11 mouse cellular contexts compared by ENCODE assay signal in the genomic region with DNA sequence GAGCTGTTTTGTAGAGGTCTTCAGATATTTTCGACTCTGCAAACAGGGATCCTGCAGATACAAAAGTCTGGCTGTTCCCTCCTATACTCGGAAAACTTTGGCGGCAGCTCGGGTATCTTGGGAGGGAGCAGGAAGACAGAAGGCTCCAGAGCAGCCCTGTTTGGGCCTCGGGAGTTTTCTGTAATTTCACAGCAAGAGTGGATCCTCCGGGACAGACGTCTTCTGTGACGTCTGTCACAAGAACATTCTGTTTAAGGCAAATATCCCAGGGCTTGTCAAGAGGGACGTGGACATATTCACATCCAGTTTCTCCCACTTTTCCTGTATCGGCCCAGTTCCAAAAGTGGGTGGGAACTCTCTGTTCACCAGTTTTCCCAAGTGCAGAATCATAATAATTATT.
A peak's percentile ranks its signal among the peaks of the same experiment; 100 is the strongest.
DNase-seq lines count a peak whose midpoint lies in the region; ATAC-seq and TF ChIP-seq lines count a peak whose summit lies in the region.
"Had no signal": no experiment of that assay in that cellular context is flagged by ENCODE, and none has a peak within 500 bp of the region (broad histone marks: within the 10 kb centered on the region; RNA-seq: fewer than 3 reads in every experiment).

No protein-coding gene starts in this region.

- no peaks in the 10 kb centered on the region for H3K27me3 ChIP-seq in kidney, embryonic 16.5 days (ENCODE audit: insufficient read depth, low read length)
- no peaks in the 10 kb centered on the region for H3K27me3 ChIP-seq in embryonic facial prominence, embryonic 15.5 days
- H3K27me3 ChIP-seq in limb, embryonic 10.5 days (ENCODE audit: low read depth, poor library complexity, severe bottlenecking): no peaks in the 10 kb centered on the region

- no peak for ATAC-seq in kidney, embryonic 16.5 days (ENCODE audit: low FRiP score, low TSS enrichment)
- ATAC-seq in embryonic facial prominence, embryonic 15.5 days (ENCODE audit: insufficient number of reproducible peaks, low FRiP score, low TSS enrichment, low read depth): no peak
- ATAC-seq: inflammation-experienced regulatory T-cells, adult 6 months had no signal

- 55% methylated on average over 10 of the region's 10 CpGs for WGBS in kidney, embryonic 16.5 days
- WGBS in embryonic facial prominence, embryonic 15.5 days: 26% methylated on average over 10 of the region's 10 CpGs
- 79% methylated on average over 10 of the region's 10 CpGs for WGBS in limb, embryonic 10.5 days

- no peak for TF ChIP-seq CTCF in cortical plate, adult 2 months (IDR thresholded peaks at IDR 0.05; ENCODE audit: extremely low read depth, insufficient read depth, low read length)

- TF ChIP-seq POLR2A in cortical plate, adult 2 months (IDR thresholded peaks at IDR 0.05; ENCODE audit: extremely low read depth, insufficient read depth, low read length): no peak

- H3K36me3 ChIP-seq in kidney, embryonic 16.5 days (ENCODE audit: insufficient read depth, low read length): no peaks in the 10 kb centered on the region
- no peaks in the 10 kb centered on the region for H3K36me3 ChIP-seq in embryonic facial prominence, embryonic 15.5 days
- H3K36me3 ChIP-seq in limb, embryonic 10.5 days: no peaks in the 10 kb centered on the region

- no peak for DNase-seq in kidney, postnatal 4 days
- DNase-seq in limb, embryonic 10.5 days (ENCODE audit: low spot score): no peak
- DNase-seq in right cerebral cortex, postnatal 25 days: no peak
- no peak for DNase-seq in c-Kit-positive CD71-positive TER-119-positive erythroid progenitor cells, embryonic 14.5 days (ENCODE audit: low spot score)
- DNase-seq: cerebellum, postnatal 36 days; liver; thymus, postnatal 4 days had no signal

- H3K9ac ChIP-seq in kidney, embryonic 16.5 days (replicated peaks; ENCODE audit: low read length): no peak overlapping the region
- no peak overlapping the region for H3K9ac ChIP-seq in embryonic facial prominence, embryonic 15.5 days

- H3K4me2 ChIP-seq in kidney, embryonic 16.5 days (replicated peaks; ENCODE audit: low read depth, low read length): no peak overlapping the region
- no peak overlapping the region for H3K4me2 ChIP-seq in embryonic facial prominence, embryonic 15.5 days (replicated peaks)

- no peaks in the 10 kb centered on the region for H3K9me3 ChIP-seq in kidney, embryonic 16.5 days (ENCODE audit: low read length)
- H3K9me3 ChIP-seq in embryonic facial prominence, embryonic 15.5 days (replicated peaks): no peaks in the 10 kb centered on the region
- H3K9me3 ChIP-seq in limb, embryonic 10.5 days (replicated peaks): no peaks in the 10 kb centered on the region

- H3K4me1 ChIP-seq in kidney, embryonic 16.5 days (ENCODE audit: insufficient read depth, low read length): peaks cover 42% of the 10 kb centered on the region
- no peaks in the 10 kb centered on the region for H3K4me1 ChIP-seq in cortical plate, adult 2 months (ENCODE audit: control insufficient read depth, insufficient read depth, low read length)
- peaks cover 28% of the 10 kb centered on the region for H3K4me1 ChIP-seq in embryonic facial prominence, embryonic 15.5 days
- peaks cover 39% of the 10 kb centered on the region for H3K4me1 ChIP-seq in limb, embryonic 10.5 days

- H3K27ac ChIP-seq in kidney, embryonic 16.5 days (ENCODE audit: low read length): peak overlapping the region; percentile 45
- 0 out of 2 replicates have a peak overlapping the region, but pooled peaks have one; percentile 49 for H3K27ac ChIP-seq in cortical plate, adult 2 months (ENCODE audit: insufficient read depth, low read length)
- H3K27ac ChIP-seq in embryonic facial prominence, embryonic 15.5 days (replicated peaks): peak overlapping the region; percentile 63
- H3K27ac ChIP-seq in limb, embryonic 10.5 days: peak overlapping the region; percentile 21; the same call in 1 of the 2 replicates

- H3K4me3 ChIP-seq in kidney, embryonic 16.5 days (ENCODE audit: low read length): no peak overlapping the region
- no peak overlapping the region for H3K4me3 ChIP-seq in cortical plate, adult 2 months (ENCODE audit: insufficient read depth, low read length)
- no peak overlapping the region for H3K4me3 ChIP-seq in embryonic facial prominence, embryonic 15.5 days (replicated peaks)
- H3K4me3 ChIP-seq in limb, embryonic 10.5 days: no peak overlapping the region
